Mouse (Mus musculus) megakaryocyte, embryonic 14.5 days (primary cell): ENCODE measurements around the gene Bdh1.

Experiments
- FLI1 ChIP-seq: IDR thresholded peaks from 2 replicates; pipeline ENCODE4 v1.6.1; 2012; ENCODE audit warnings: low read length, inconsistent platforms, mixed read lengths
- GATA1 ChIP-seq: IDR thresholded peaks from 3 replicates; pipeline ENCODE4 v1.6.1; 2012; ENCODE audit warnings: mixed read lengths, low read length, inconsistent platforms, borderline replicate concordance

GRCm38 (mm10) chr16:31402096-31402495 is 20.0 kb upstream of the Bdh1 start:
- TF ChIP-seq GATA1 (no peak), FLI1 (no peak)
